Mouse (Mus musculus): ENCODE results near the gene Col16a1. TPM values are rescaled to one million over a fixed set of nuclear protein-coding genes. Genes with fewer than 3 reads are reported as not detected.

The Col16a1 gene
- polyA plus RNA-seq (2014; fragmentation: Nextera tagmentation; extraction: Ambion mirVana) = 10.1 and 11.1 TPM in 2 replicates

DNA sequence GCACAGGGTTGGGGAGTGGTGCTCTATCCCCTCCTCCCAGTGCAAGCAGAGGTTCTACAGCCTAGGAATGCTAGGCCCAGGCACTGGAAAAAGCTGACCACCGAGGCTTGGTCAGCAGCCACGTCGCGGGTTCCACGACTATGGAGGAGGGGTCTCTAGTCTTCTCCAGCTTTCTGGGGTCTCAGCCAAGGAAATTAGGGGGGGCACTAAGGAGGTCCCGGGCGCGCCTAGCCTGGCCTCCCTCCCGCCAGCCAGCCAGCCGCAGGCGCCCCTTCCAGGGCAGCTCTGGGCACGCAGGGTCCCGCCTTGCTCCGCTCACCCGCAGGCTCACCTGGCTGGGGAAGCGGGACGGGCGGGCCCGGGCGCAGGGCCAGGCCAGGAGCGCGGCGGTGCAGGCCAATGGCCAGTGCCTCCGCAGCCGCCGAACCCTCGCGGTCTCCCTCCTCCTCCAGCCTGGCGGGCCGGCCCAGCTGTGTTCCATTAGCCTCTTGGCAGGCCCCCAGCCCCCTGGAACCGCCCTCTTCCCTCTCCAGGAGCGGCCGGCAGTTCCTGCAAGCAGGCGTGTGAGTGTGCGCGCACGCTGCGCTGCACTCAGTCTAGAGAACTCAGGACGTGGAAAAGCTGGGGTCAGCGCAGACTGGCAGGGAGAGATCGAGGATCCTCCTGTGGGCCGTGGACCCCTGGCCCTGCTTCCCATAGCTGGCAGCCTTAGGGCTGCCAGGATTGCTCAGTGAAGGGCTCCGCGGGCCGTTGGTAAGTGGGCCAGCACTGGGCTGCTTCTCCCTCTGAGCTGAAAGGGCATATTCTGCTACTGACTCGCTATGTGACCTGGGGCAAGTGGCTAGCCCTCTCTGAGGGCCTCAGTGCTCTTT is at the start of gene Col16a1:
Gene Col16a1, plus strand, starts transcription at position 510 of the 872 bp plus-strand sequence.
- no peaks in the 10 kb centered on the region for H3K36me3 ChIP-seq (replicated peaks; ENCODE audit: control insufficient read depth, insufficient read depth)
- WGBS = 2% methylated on average over 41 of the region's 46 CpGs
- ATAC-seq (ENCODE audit: low FRiP score) = peak; percentile 73
- no peaks in the 10 kb centered on the region for H3K27me3 ChIP-seq (ENCODE audit: control insufficient read depth, insufficient read depth, low read length)
- H3K4me3 ChIP-seq (replicated peaks; ENCODE audit: low read length) = peak within 1 kb of the TSS; percentile 30
- peaks cover 13% of the 10 kb centered on the region for H3K4me1 ChIP-seq (replicated peaks; ENCODE audit: control insufficient read depth, insufficient read depth, low read length)
- H3K27ac ChIP-seq = peak within 1 kb of the TSS; percentile 64
- peak; percentile 75 for DNase-seq (ENCODE audit: low spot score)
- H3K4me2 ChIP-seq (replicated peaks) = peak within 1 kb of the TSS; percentile 72
- H3K9me3 ChIP-seq (ENCODE audit: control insufficient read depth, low read length) = no peaks in the 10 kb centered on the region
- peak within 1 kb of the TSS; percentile 46 for H3K9ac ChIP-seq

DNA sequence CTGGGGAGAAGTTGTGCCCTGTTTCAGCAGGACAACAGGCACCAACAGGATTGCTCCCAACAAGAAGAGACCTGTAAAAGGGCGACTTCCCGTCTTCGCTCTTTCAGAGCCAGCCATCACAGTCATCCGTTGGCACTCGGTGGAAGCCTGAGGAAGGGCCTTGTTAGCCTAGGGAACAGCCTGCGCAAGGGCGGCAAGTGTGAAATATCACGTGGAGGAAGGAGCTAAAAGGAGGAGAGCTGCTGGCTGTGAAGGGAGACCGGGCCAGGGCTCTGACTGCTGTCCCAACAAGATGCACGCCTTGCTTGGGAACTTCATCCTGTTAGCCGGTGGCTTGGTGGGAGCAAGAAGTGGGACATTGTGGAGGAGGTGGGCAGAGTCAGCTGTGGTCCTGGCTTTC is 49.5 kb upstream of the Col16a1 start:
- H3K4me2 ChIP-seq (replicated peaks) = no peak overlapping the region
- WGBS = 73% methylated on average over 11 of the region's 11 CpGs
- peaks cover 19% of the 10 kb centered on the region for H3K4me1 ChIP-seq (replicated peaks; ENCODE audit: control insufficient read depth, insufficient read depth, low read length)
- H3K27me3 ChIP-seq (ENCODE audit: control insufficient read depth, insufficient read depth, low read length) = no peaks in the 10 kb centered on the region
- no peak overlapping the region for H3K9ac ChIP-seq
- H3K4me3 ChIP-seq (replicated peaks; ENCODE audit: low read length) = no peak overlapping the region
- DNase-seq (ENCODE audit: low spot score) (no peak), ATAC-seq (ENCODE audit: low FRiP score) (no peak)
- H3K9me3 ChIP-seq (ENCODE audit: control insufficient read depth, low read length) = no peaks in the 10 kb centered on the region
- H3K36me3 ChIP-seq (replicated peaks; ENCODE audit: control insufficient read depth, insufficient read depth) = 0 out of 2 replicates have a peak, but pooled peaks cover 3% of the 10 kb centered on the region
- H3K27ac ChIP-seq = no peak overlapping the region

DNA sequence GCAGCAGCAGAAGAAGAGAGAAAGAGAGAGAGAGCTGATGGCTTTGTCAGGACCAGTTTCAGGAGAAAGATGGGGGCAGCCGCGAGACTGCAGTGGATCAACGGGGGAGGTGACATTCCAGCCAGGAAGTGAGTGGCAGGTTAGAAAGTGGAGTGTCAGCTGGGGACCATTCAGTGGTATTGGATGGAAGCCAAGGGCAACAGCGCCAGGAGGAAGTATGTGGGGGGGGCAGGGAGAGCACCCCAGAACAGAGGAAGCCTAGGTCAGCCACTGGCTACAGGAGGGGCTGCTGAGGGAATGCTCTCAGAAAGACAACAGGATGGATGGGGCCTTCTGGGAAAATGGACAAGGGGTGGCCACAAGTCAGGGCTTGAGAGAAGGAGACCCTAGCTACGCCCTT is 45.9 kb upstream of the Col16a1 start:
- ATAC-seq (ENCODE audit: low FRiP score) (no peak), DNase-seq (ENCODE audit: low spot score) (no peak)
- 37% methylated on average over 5 of the region's 5 CpGs for WGBS
- Histone ChIP-seq H3K27ac (peak overlapping the region; percentile 32), H3K4me1 (replicated peaks; ENCODE audit: control insufficient read depth, insufficient read depth, low read length) (peaks cover 14% of the 10 kb centered on the region), H3K36me3 (replicated peaks; ENCODE audit: control insufficient read depth, insufficient read depth) (no peaks in the 10 kb centered on the region), H3K4me3 (replicated peaks; ENCODE audit: low read length) (no peak overlapping the region), H3K27me3 (ENCODE audit: control insufficient read depth, insufficient read depth, low read length) (no peaks in the 10 kb centered on the region), H3K4me2 (replicated peaks) (no peak overlapping the region), H3K9ac (no peak overlapping the region), H3K9me3 (ENCODE audit: control insufficient read depth, low read length) (no peaks in the 10 kb centered on the region)

DNA sequence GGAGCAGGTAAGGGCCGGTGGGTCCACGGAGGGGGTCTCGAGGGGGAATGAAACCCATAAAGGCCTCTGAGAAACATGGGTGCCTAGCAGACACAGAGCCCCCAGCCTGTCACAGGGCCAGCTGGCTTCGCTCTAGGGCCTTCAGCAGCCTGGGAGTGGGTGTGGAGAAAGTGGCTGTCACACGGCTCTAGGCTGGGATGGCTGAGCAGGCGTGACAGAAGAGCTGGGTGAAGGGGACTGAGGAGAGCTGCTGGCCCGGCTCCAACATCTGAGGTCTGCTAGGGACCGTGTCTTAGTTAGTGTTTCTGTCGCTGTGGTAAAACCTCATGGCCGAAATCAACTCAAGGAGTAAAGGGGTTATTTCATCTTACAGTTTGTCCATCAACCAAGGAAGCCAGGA is 45.5 kb upstream of the Col16a1 start:
- WGBS = 55% methylated on average over 10 of the region's 10 CpGs
- H3K27ac ChIP-seq = peak overlapping the region; percentile 32
- H3K36me3 ChIP-seq (replicated peaks; ENCODE audit: control insufficient read depth, insufficient read depth) = no peaks in the 10 kb centered on the region
- no peaks in the 10 kb centered on the region for H3K9me3 ChIP-seq (ENCODE audit: control insufficient read depth, low read length)
- no peak overlapping the region for H3K9ac ChIP-seq
- peaks cover 14% of the 10 kb centered on the region for H3K4me1 ChIP-seq (replicated peaks; ENCODE audit: control insufficient read depth, insufficient read depth, low read length)
- H3K4me3 ChIP-seq (replicated peaks; ENCODE audit: low read length) = no peak overlapping the region
- ATAC-seq (ENCODE audit: low FRiP score) (peak; percentile 32; the same call in 1 of the 2 replicates), DNase-seq (ENCODE audit: low spot score) (no peak)
- no peaks in the 10 kb centered on the region for H3K27me3 ChIP-seq (ENCODE audit: control insufficient read depth, insufficient read depth, low read length)
- H3K4me2 ChIP-seq (replicated peaks) = no peak overlapping the region

DNA sequence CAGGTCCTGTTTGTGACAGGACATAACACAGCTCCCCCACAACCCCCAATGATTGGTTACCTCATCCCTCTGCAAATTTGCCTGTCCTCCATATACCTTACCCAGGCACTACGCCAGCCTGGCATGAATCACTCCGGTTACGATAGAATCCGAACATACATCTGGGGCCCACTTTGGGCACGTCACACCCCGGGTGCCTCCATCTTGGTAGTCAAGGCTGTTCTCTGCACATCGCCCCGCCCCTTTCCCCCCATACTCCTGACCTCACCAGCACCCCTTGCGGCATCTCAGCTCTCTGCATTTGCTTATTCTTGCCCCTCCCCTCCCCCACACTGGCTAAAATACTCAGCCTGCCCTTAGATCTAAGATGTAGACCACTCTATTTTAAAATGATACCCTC is 42.0 kb upstream of the Col16a1 start:
- no peak overlapping the region for H3K4me2 ChIP-seq (replicated peaks)
- no peaks in the 10 kb centered on the region for H3K9me3 ChIP-seq (ENCODE audit: control insufficient read depth, low read length)
- H3K4me3 ChIP-seq (replicated peaks; ENCODE audit: low read length) = no peak overlapping the region
- H3K27me3 ChIP-seq (ENCODE audit: control insufficient read depth, insufficient read depth, low read length) = no peaks in the 10 kb centered on the region
- WGBS = 62% methylated on average over 9 of the region's 9 CpGs
- DNase-seq (ENCODE audit: low spot score) (no peak), ATAC-seq (ENCODE audit: low FRiP score) (no peak)
- H3K4me1 ChIP-seq (replicated peaks; ENCODE audit: control insufficient read depth, insufficient read depth, low read length) = peaks cover 14% of the 10 kb centered on the region
- no peak overlapping the region for H3K9ac ChIP-seq
- no peak overlapping the region for H3K27ac ChIP-seq
- peaks cover 20% of the 10 kb centered on the region for H3K36me3 ChIP-seq (replicated peaks; ENCODE audit: control insufficient read depth, insufficient read depth)

DNA sequence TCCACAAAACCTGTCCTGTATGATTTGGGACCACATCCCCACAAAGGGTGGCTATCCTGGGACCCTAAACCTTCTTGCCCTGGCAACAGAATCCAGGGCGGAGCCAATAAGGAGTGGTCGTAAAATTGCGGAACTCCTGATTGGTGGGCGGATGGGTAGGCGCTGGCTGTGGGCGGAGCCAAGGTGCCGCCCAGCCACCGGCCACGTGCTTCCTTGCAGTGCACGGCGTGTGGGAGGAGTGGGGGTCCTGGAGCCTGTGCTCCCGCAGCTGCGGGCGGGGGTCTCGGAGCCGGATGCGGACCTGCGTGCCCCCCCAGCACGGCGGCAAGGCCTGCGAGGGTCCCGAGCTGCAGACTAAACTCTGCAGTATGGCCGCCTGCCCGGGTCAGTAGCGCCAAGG is 41.1 kb upstream of the Col16a1 start:
- no peaks in the 10 kb centered on the region for H3K9me3 ChIP-seq (ENCODE audit: control insufficient read depth, low read length)
- H3K9ac ChIP-seq = peak overlapping the region; percentile 28; the same call in 1 of the 2 replicates
- DNase-seq (ENCODE audit: low spot score) (no peak), ATAC-seq (ENCODE audit: low FRiP score) (no peak)
- peak overlapping the region; percentile 40 for H3K4me2 ChIP-seq (replicated peaks)
- 26% methylated on average over 25 of the region's 25 CpGs for WGBS
- H3K36me3 ChIP-seq (replicated peaks; ENCODE audit: control insufficient read depth, insufficient read depth) = peaks cover 29% of the 10 kb centered on the region
- H3K27ac ChIP-seq = no peak overlapping the region
- no peaks in the 10 kb centered on the region for H3K27me3 ChIP-seq (ENCODE audit: control insufficient read depth, insufficient read depth, low read length)
- no peak overlapping the region for H3K4me3 ChIP-seq (replicated peaks; ENCODE audit: low read length)
- H3K4me1 ChIP-seq (replicated peaks; ENCODE audit: control insufficient read depth, insufficient read depth, low read length) = peaks cover 8% of the 10 kb centered on the region

DNA sequence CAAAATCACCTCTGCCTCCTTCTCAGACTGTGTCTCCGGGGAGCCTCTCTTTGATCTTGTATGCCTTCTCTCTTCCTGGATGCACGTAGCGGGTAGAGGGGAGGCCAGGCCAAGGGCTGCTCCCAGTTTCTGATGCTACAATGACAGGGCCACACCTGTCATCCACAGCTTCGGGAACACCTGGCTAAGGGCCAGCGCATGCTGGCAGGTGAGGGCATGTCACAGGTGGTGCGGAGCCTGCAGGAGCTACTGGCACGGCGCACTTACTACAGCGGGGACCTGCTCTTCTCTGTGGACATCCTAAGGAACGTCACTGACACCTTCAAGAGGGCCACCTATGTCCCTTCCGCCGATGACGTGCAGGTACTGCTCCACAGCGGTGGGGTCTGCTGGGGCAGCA is 38.6 kb upstream of the Col16a1 start:
- no peaks in the 10 kb centered on the region for H3K9me3 ChIP-seq (ENCODE audit: control insufficient read depth, low read length)
- H3K27ac ChIP-seq = no peak overlapping the region
- 83% methylated on average over 14 of the region's 14 CpGs for WGBS
- H3K4me2 ChIP-seq (replicated peaks) = no peak overlapping the region
- H3K9ac ChIP-seq = no peak overlapping the region
- DNase-seq (ENCODE audit: low spot score) (no peak), ATAC-seq (ENCODE audit: low FRiP score) (no peak)
- H3K36me3 ChIP-seq (replicated peaks; ENCODE audit: control insufficient read depth, insufficient read depth) = peaks cover 47% of the 10 kb centered on the region
- H3K4me3 ChIP-seq (replicated peaks; ENCODE audit: low read length) = no peak overlapping the region
- no peaks in the 10 kb centered on the region for H3K4me1 ChIP-seq (replicated peaks; ENCODE audit: control insufficient read depth, insufficient read depth, low read length)
- no peaks in the 10 kb centered on the region for H3K27me3 ChIP-seq (ENCODE audit: control insufficient read depth, insufficient read depth, low read length)

DNA sequence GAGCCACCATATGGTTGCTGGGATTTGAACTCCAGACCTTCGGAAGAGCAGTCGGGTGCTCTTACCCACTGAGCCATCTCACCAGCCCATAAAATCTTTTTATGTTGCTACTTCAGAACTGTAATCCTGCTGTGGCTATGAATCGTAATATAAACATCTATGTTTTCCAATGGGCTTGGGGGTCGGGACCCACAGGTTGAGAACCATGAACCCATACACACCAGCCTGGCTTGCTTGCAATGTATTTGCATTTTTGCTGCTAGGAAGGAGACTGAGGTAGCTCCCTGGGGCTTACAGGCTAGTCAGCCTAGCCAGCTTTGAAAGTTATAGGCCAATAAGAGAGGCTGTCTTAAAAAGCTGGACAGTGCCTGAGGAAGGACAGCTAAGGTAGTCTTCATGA is 36.9 kb upstream of the Col16a1 start:
- Histone ChIP-seq H3K4me3 (replicated peaks; ENCODE audit: low read length) (no peak overlapping the region), H3K27ac (no peak overlapping the region), H3K36me3 (replicated peaks; ENCODE audit: control insufficient read depth, insufficient read depth) (peaks cover 50% of the 10 kb centered on the region), H3K4me2 (replicated peaks) (no peak overlapping the region), H3K27me3 (ENCODE audit: control insufficient read depth, insufficient read depth, low read length) (no peaks in the 10 kb centered on the region), H3K9me3 (ENCODE audit: control insufficient read depth, low read length) (no peaks in the 10 kb centered on the region), H3K9ac (no peak overlapping the region), H3K4me1 (replicated peaks; ENCODE audit: control insufficient read depth, insufficient read depth, low read length) (no peaks in the 10 kb centered on the region)
- 97% methylated on average over 4 of the region's 4 CpGs for WGBS
- ATAC-seq (ENCODE audit: low FRiP score) = no peak
- DNase-seq (ENCODE audit: low spot score) = no peak

DNA sequence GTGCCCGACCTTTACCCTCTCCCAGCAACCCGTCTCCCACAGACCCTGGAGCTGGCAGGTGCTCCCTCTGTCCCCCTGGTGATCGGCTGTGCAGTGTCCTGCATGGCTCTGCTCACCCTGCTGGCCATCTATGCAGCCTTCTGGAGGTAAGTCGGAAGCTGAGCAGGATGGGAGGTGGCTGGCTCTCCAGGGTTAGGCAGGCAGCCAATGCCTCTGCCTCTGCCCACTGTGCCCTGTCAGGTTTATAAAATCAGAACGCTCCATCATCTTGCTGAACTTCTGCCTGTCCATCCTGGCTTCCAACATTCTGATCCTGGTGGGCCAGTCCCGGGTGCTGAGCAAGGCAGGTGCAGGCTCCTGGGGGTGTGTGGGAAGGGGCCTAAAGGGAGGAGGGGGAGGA is 35.4 kb upstream of the Col16a1 start:
- no peaks in the 10 kb centered on the region for H3K9me3 ChIP-seq (ENCODE audit: control insufficient read depth, low read length)
- DNase-seq (ENCODE audit: low spot score) = no peak
- no peak overlapping the region for H3K4me3 ChIP-seq (replicated peaks; ENCODE audit: low read length)
- H3K36me3 ChIP-seq (replicated peaks; ENCODE audit: control insufficient read depth, insufficient read depth) = peaks cover 54% of the 10 kb centered on the region
- H3K27me3 ChIP-seq (ENCODE audit: control insufficient read depth, insufficient read depth, low read length) = no peaks in the 10 kb centered on the region
- no peaks in the 10 kb centered on the region for H3K4me1 ChIP-seq (replicated peaks; ENCODE audit: control insufficient read depth, insufficient read depth, low read length)
- H3K9ac ChIP-seq = no peak overlapping the region
- H3K4me2 ChIP-seq (replicated peaks) = no peak overlapping the region
- no peak for ATAC-seq (ENCODE audit: low FRiP score)
- 72% methylated on average over 6 of the region's 6 CpGs for WGBS
- no peak overlapping the region for H3K27ac ChIP-seq

Measured in hindbrain, embryonic 14.5 days (tissue).